Mouse (Mus musculus) adrenal gland, postnatal 36 days (tissue): ENCODE measurements around the gene Sult1c1. TPM values are rescaled to one million over a fixed set of nuclear protein-coding genes. Genes with fewer than 3 reads are reported as not detected.
"Not testable (repeated sequence)": the region's sequence is repeated elsewhere in the genome, so short reads cannot be mapped to it uniquely, and the experiment has no call there.

Experiments used
- DNase-seq, 2 experiments: peaks; one replicate each; pipeline ENCODE4 v3.0.0; 2021; ENCODE audit warnings: mixed read lengths in 1 of 2
- long read RNA-seq, 2 experiments: library from polyadenylated mRNA; stranded (forward); transcript quantifications; one replicate each; pipeline ENCODE4 v2.0.0; 2021; ENCODE audit warnings: borderline sequencing depth in 2 of 2
- total RNA-seq, 2 experiments: library from RNA; stranded (reverse); gene quantifications; 2 replicates each; pipeline ENCODE4 v1.2.3; 2021

Sult1c1 gene
- total RNA-seq = not detected
- long read RNA-seq, experiment 1 = 0 reads
- long read RNA-seq, experiment 2 = 0 reads

DNA sequence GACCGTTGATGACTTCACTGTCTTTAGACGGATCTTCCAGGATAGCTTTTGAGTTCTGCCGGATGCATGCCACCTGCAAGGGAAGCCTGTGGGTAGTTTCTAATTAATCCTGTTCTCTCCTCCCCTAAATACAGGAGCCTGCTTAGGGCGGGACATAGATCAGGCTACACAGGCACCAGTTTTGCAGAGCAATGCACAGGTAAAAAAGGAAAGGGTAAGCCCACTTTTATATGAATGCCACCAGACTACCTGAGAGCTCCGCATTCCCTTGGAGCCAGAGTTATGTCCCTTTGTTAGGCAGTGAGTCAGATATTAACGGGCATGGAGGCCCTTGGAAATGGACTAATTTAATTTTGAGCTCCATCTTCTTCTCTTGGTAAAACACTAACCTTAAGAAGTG is at the start of gene Sult1c1:
TSS of gene Sult1c1 (minus strand) at position 101 of the 400 bp plus-strand sequence.
- DNase-seq = no peak

DNA sequence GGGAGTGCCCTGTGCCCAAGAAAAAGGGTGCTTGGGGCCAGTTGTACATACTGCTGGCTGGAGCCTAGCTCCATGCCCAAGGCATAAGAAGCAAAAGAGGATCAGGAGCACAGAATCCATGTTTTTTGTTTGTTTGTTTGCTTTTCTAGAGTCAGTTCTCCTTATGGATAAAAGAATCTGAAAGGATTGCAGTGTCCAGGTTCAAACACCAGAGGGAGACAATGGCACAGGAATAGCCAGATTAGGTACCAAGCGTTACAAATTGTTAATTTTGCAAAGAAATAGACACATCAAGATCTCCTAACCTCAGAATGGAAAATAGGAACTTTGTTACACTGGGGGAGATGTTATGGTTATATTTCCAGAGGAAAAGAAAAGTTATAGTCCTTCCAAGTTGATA is 23.7 kb upstream of the Sult1c1 start:
- peak in 1 of 2 experiments; percentile 18 for DNase-seq

DNA sequence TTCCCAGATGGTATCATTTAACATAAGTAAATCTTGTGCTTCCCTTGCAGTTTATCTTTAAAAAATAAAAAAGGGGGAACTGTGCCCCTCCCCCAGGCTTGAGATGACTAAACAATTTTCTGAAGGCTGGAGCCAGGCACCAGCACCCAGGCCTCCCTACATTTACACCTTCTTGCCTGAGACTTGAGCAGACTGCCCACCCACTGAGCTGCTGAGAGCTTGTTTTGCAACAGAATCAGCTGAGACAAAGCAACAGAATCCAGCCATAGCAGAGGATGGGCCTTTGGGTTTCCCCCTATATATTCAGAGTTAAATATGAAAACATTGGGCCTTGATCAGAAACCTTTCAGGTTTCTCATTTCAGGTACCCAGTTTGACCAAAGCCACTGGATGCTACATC is 20.7 kb upstream of the Sult1c1 start:
- DNase-seq = no peak

DNA sequence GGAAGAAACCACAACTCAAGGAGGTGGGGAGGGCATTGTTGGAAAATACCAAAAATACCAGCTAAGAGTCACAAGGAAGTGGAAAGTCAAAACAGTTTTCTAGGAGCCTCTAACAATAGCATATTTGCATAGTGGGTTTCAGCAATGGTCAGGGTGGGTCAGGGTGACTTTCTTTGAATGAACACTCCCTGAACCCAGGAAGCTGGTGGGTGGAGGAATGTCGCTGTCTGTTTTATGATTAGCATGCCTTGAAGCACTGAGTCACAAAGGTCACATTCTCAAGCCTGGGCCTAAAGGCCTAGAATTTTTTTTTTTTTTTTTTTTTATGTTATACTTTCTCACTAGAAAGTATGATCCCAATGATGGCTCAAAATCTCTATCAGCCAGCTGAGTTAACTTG is 20.1 kb upstream of the Sult1c1 start:
- DNase-seq = not testable (repeated sequence)

DNA sequence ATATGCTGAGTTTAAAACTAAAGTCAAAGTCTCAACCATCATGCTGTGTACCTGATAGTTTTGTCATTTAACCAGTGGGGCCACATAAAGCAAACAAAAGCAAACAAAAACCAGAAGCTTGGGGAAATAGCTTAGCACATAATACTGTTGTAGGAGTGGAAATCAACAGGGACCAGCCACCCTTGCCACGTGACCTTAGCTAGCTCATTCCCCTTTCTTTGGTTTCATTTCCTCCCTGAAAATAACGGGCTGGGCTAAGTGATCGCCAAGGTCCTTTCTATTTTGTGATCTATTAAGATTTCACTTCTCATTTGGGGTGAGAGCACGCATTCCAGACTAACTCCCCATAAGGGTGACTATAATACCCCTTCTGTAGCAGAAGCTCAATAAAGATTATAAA is 13.0 kb upstream of the Sult1c1 start:
- DNase-seq = no peak

DNA sequence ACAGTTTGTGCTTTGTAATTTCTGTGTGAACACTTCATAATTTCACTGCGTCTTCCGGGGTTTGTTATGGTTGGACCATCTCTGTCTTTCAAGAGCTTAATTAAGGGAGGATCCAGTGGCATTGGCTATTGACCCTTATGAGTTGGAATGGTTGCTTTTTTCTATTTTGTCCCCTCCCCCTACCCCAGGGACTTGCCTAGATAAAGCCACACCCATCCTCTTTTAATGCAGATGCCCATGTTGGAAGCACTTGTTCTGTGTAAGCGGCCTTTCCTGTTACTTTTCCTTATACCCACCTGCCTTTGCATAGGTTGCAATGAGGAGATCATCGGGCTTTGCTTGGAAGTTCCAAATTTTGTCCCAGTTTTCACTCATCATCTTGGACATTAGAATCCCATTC is 16.9 kb downstream of the Sult1c1 start:
- DNase-seq = no peak

DNA sequence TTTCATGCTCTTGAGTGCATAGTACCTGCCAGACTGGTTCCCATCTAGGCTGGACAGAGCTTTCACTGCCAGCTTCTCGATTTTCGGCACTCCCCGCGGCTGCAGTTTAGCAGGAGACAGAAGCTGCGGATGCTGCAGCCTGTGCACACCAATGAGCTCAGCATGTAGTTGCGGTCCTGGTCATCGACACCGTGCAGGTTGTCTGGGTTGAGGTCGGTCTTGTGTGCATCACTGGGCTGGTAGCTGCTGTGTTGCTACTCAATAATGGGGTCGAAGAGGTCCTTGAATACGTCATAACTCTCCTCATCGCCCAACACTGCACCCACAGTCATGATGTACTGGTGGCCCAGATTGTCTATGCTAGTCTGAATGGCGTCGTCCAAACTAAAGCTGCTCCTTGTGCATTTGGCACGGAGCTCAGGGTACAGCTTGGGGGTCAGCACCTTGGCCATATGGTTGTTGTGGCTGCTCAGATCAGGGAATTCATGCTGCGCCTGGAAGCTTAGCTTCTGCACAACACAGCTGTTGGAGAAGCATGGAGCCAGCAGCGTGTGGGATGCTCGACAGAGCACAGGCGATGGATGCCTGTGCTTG is 48.8 kb downstream of the Sult1c1 start:
- DNase-seq = no peak

DNA sequence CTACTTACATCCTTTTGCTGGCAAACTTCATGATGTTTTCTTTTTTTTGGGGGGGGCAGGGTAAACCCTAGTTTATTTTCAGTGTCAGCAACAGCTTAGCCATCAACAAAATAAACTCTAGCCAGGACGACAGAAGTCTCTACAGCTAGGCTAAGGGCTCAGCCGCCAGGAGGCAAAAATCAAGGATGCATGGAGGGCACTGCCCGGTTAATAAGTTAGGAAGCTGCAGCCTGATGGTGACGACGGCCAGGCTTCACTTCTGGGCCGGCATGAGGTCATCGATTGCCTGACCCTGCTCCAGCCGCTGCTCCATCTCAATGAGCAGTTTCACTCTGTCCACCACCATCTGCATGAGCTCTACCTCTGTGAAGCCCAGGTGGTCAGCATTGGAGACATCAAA is 49.7 kb downstream of the Sult1c1 start:
- DNase-seq = no peak

Other genes starting within 250 kb of the Sult1c1 start
- under 1 TPM; 0.49 to 0.50 TPM for gene Sult1c2, start 144.3 kb downstream of the Sult1c1 start, total RNA-seq